Mouse (Mus musculus): ENCODE results near the gene Gyg. TPM values are rescaled to one million over a fixed set of nuclear protein-coding genes. Genes with fewer than 3 reads are reported as not detected.

Gyg gene
- total and polyA plus RNA-seq, 3 experiments: 19.6 to 26.2 (median 22.7) TPM

GRCm38 (mm10) chr3:20150511-20150910 is 4.6 kb downstream of the Gyg start:
- DNase-seq (ENCODE audit: extremely low read depth): no peak
- in situ Hi-C loops (cut with MboI; ENCODE audit: low pct_ligation_motif_present, low pct_unique_long_range_greater_than_20kb, low sequenced_read_pairs) (no loop called here), dilution Hi-C loops (cut with MboI; ENCODE audit: extremely low pct_ligation_motif_present, extremely low pct_unique_long_range_greater_than_20kb, low sequenced_read_pairs) (no loop called here)
- H3K79me2 ChIP-seq (replicated peaks; ENCODE audit: control insufficient read depth, extremely low read depth, insufficient read depth, poor library complexity, severe bottlenecking): no peaks in the 10 kb centered on the region; the same call in 1 of the 2 replicates
- H3K9me3 ChIP-seq (replicated peaks; ENCODE audit: low read length): no peaks in the 10 kb centered on the region
- H3K4me3 ChIP-seq (replicated peaks in 1 of 3; ENCODE audit: low read depth in 2 of 3, low read length in 2 of 3, poor library complexity in 1 of 3): no peak overlapping the region
- H3K27me3 ChIP-seq (replicated peaks): no peaks in the 10 kb centered on the region
- no peak overlapping the region for H3K9ac ChIP-seq (ENCODE audit: insufficient read depth, low read depth)
- H3K27ac ChIP-seq (ENCODE audit: insufficient read depth, low read depth): no peak overlapping the region
- no peak for TF ChIP-seq SIN3A (IDR thresholded peaks at IDR 0.05; ENCODE audit: low read length)
- no peak for TF ChIP-seq POLR2A (IDR thresholded peaks at IDR 0.05; ENCODE audit: low read depth, low read length)
- no peak for TF ChIP-seq MXI1 (IDR thresholded peaks at IDR 0.05; ENCODE audit: low read depth, low read length)
- TF ChIP-seq EP300 (IDR thresholded peaks at IDR 0.05; ENCODE audit: low read length): no peak
- no peak for TF ChIP-seq KAT2A (IDR thresholded peaks at IDR 0.05; ENCODE audit: insufficient replicate concordance, low read length)
- TF ChIP-seq GABPA (IDR thresholded peaks at IDR 0.05; ENCODE audit: insufficient replicate concordance, low read depth, low read length): no peak
- no peak for TF ChIP-seq TBP (conservative IDR thresholded peaks at IDR 0.05; ENCODE audit: low read depth, low read length)
- TF ChIP-seq RAD21 (IDR thresholded peaks at IDR 0.05; ENCODE audit: low read depth, low read length): no peak
- TF ChIP-seq USF2 (conservative IDR thresholded peaks at IDR 0.05; ENCODE audit: low read depth, low read length): no peak
- TF ChIP-seq HCFC1 (IDR thresholded peaks at IDR 0.05; ENCODE audit: low read depth, low read length): no peak
- no peak for TF ChIP-seq MEF2A (IDR thresholded peaks at IDR 0.05; ENCODE audit: borderline replicate concordance, low read depth, low read length)
- no peak for TF ChIP-seq MAX (IDR thresholded peaks at IDR 0.05; ENCODE audit: low read length)
- peaks cover 19 to 49% of the 10 kb centered on the region in 2 experiments for H3K36me3 ChIP-seq (replicated peaks in 1 of 2; ENCODE audit: control insufficient read depth in 1 of 2, insufficient read depth in 1 of 2, low read length in 1 of 2)
- no peak overlapping the region for H3K4me2 ChIP-seq (ENCODE audit: insufficient read depth, low read depth, poor library complexity, severe bottlenecking)
- H3K4me1 ChIP-seq (ENCODE audit: control insufficient read depth in 1 of 2, insufficient read depth in 2 of 2): peaks cover 0 to 7% of the 10 kb centered on the region in 2 experiments; a peak in 1 of 4 replicates

- dilution Hi-C loops (cut with MboI; ENCODE audit: extremely low pct_ligation_motif_present, extremely low pct_unique_long_range_greater_than_20kb, low sequenced_read_pairs): no loop called here
- TF ChIP-seq GABPA (IDR thresholded peaks at IDR 0.05; ENCODE audit: insufficient replicate concordance, low read depth, low read length) (no peak), IRF4 (IDR thresholded peaks at IDR 0.05; ENCODE audit: low read depth, low read length) (no peak), USF1 (IDR thresholded peaks at IDR 0.05; ENCODE audit: low read depth, low read length) (no peak), ELF1 (IDR thresholded peaks at IDR 0.05; ENCODE audit: low read depth, low read length) (no peak), ZC3H11A (IDR thresholded peaks at IDR 0.05; ENCODE audit: low read depth, low read length) (no peak)
These were observed 7.5 kb downstream of the Gyg start for GRCm38 (mm10) chr3:20147647-20148046.

More at GRCm38 (mm10) chr3:20147647-20148046, 7.5 kb downstream of the Gyg start:
- H3K27me3 ChIP-seq (replicated peaks): no peaks in the 10 kb centered on the region
- H3K9me3 ChIP-seq (replicated peaks; ENCODE audit: low read length): no peaks in the 10 kb centered on the region
- in situ Hi-C loops (cut with MboI; ENCODE audit: low pct_ligation_motif_present, low pct_unique_long_range_greater_than_20kb, low sequenced_read_pairs): no loop called here
- H3K79me2 ChIP-seq (replicated peaks; ENCODE audit: control insufficient read depth, extremely low read depth, insufficient read depth, poor library complexity, severe bottlenecking): no peaks in the 10 kb centered on the region
- H3K4me2 ChIP-seq (ENCODE audit: insufficient read depth, low read depth, poor library complexity, severe bottlenecking): no peak overlapping the region
- peaks cover 0 to 2% of the 10 kb centered on the region in 2 experiments; a peak in 1 of 4 replicates for H3K4me1 ChIP-seq (ENCODE audit: control insufficient read depth in 1 of 2, insufficient read depth in 2 of 2)
- H3K4me3 ChIP-seq (replicated peaks in 1 of 3; ENCODE audit: low read depth in 2 of 3, low read length in 2 of 3, poor library complexity in 1 of 3): no peak overlapping the region
- no peak overlapping the region for H3K27ac ChIP-seq (ENCODE audit: insufficient read depth, low read depth)
- H3K9ac ChIP-seq (ENCODE audit: insufficient read depth, low read depth): no peak overlapping the region
- no peak for DNase-seq (ENCODE audit: extremely low read depth)
- peaks cover 19 to 55% of the 10 kb centered on the region in 2 experiments for H3K36me3 ChIP-seq (replicated peaks in 1 of 2; ENCODE audit: control insufficient read depth in 1 of 2, insufficient read depth in 1 of 2, low read length in 1 of 2)

Data from CH12.LX (cell line).